Mouse (Mus musculus) forebrain, embryonic 16.5 days (tissue): Measurements from ENCODE around the gene Golga2. TPM values are rescaled to one million over a fixed set of nuclear protein-coding genes. Genes with fewer than 3 reads are reported as not detected.

Experiments used
- ATAC-seq: fragments of 200-750 bp; cut with Nextera tagmentation; 2 replicates; pipeline ENCODE4 v1.8.0; 2017; ENCODE audit warnings: mild to moderate bottlenecking, moderate library complexity
- H3K27ac ChIP-seq: fragments of 300-500 bp; sonication (generic); 2 replicates; pipeline ENCODE4 v1.5.1; 2014; ENCODE audit warnings: low read length, control low read depth
- H3K27me3 ChIP-seq: fragments of 300-500 bp; sonication (generic); replicated peaks from 2 replicates; pipeline ENCODE4 v1.6.1; 2014; ENCODE audit warnings: low read length; ENCODE audit not compliant: control insufficient read depth, insufficient read depth
- H3K36me3 ChIP-seq: fragments of 300-500 bp; sonication (generic); 2 replicates; pipeline ENCODE4 v1.6.1; 2014; ENCODE audit not compliant: control insufficient read depth, insufficient read depth
- H3K4me1 ChIP-seq: fragments of 300-500 bp; sonication (generic); replicated peaks from 2 replicates; pipeline ENCODE4 v1.6.1; 2014; ENCODE audit warnings: low read length; ENCODE audit not compliant: control insufficient read depth, insufficient read depth
- H3K4me2 ChIP-seq: fragments of 300-500 bp; sonication (generic); 2 replicates; pipeline ENCODE4 v1.6.1; 2014; ENCODE audit warnings: mild to moderate bottlenecking, low read length, control low read depth
- H3K4me3 ChIP-seq: fragments of 300-500 bp; sonication (generic); replicated peaks from 2 replicates; pipeline ENCODE4 v1.5.1; 2014; ENCODE audit warnings: mild to moderate bottlenecking, low read length, control low read depth
- H3K9ac ChIP-seq: fragments of 300-500 bp; sonication (generic); replicated peaks from 2 replicates; pipeline ENCODE4 v1.6.1; 2014; ENCODE audit warnings: low read depth, low read length, control low read depth
- H3K9me3 ChIP-seq: fragments of 300-500 bp; sonication (generic); 2 replicates; pipeline ENCODE4 v1.6.1; 2016; ENCODE audit warnings: low read length; ENCODE audit not compliant: control insufficient read depth
- WGBS: fragments of 180-500 bp; shearing (Covaris S2); extraction: QIAGEN DNeasy Blood & Tissue Kit; methylation state at CpG from one replicate; pipeline ENCODE4 v1.1.7; 2014; 5-methylcytosine and 5-hydroxymethylcytosine counted together
- polyA plus RNA-seq: library from polyadenylated mRNA; unstranded; fragments of >200 nt; fragmentation: Nextera tagmentation; extraction: Ambion mirVana; gene quantifications from 2 replicates; pipeline ENCODE4 v1.2.1, GENCODE M21; 2015

Golga2 gene
- polyA plus RNA-seq, 1 experiment from 2014 or later: 29.8 TPM

GRCm38 (mm10) chr2:32312318-32312964, 25.3 kb downstream of the Golga2 start:
- no peaks in the 10 kb centered on the region for H3K27me3 ChIP-seq
- peak overlapping the region; percentile 96 for H3K4me2 ChIP-seq
- peak overlapping the region; percentile 15; the same call in 1 of the 2 replicates for H3K27ac ChIP-seq
- peaks cover 14% of the 10 kb centered on the region for H3K4me1 ChIP-seq
- ATAC-seq: peak; percentile 79
- H3K9me3 ChIP-seq: no peaks in the 10 kb centered on the region
- H3K4me3 ChIP-seq: peak overlapping the region; percentile 54
- WGBS: under 1% methylated on average over 47 of the region's 56 CpGs
- H3K36me3 ChIP-seq: peaks cover 4% of the 10 kb centered on the region
- H3K9ac ChIP-seq: peak overlapping the region; percentile 70

- Histone ChIP-seq H3K36me3 (peaks cover 2% of the 10 kb centered on the region; the same call in 1 of the 2 replicates), H3K9me3 (no peaks in the 10 kb centered on the region), H3K4me1 (peaks cover 18% of the 10 kb centered on the region), H3K27ac (no peak overlapping the region), H3K27me3 (no peaks in the 10 kb centered on the region), H3K4me2 (no peak overlapping the region), H3K9ac (no peak overlapping the region), H3K4me3 (no peak overlapping the region)
- ATAC-seq: no peak
- 94% methylated on average over 14 of the region's 14 CpGs for WGBS
These were observed 27.6 kb downstream of the Golga2 start for GRCm38 (mm10) chr2:32314831-32315230.

- H3K9ac ChIP-seq: no peak overlapping the region
- no peak for ATAC-seq
- H3K4me2 ChIP-seq: no peak overlapping the region
- no peak overlapping the region for H3K4me3 ChIP-seq
- H3K9me3 ChIP-seq: no peaks in the 10 kb centered on the region
- H3K27ac ChIP-seq: no peak overlapping the region
- H3K4me1 ChIP-seq: peaks cover 18% of the 10 kb centered on the region
- no peaks in the 10 kb centered on the region for H3K27me3 ChIP-seq
- 10% methylated on average over 8 of the region's 8 CpGs for WGBS
- H3K36me3 ChIP-seq: 0 out of 2 replicates have a peak, but pooled peaks cover 2% of the 10 kb centered on the region
These were observed 28.6 kb downstream of the Golga2 start for GRCm38 (mm10) chr2:32315751-32316150.

GRCm38 (mm10) chr2:32316887-32317656, 29.9 kb downstream of the Golga2 start:
- H3K9ac ChIP-seq: no peak overlapping the region
- ATAC-seq: no peak
- no peak overlapping the region for H3K4me2 ChIP-seq
- H3K9me3 ChIP-seq: no peaks in the 10 kb centered on the region
- H3K36me3 ChIP-seq: 0 out of 2 replicates have a peak, but pooled peaks cover 2% of the 10 kb centered on the region
- peaks cover 11% of the 10 kb centered on the region for H3K4me1 ChIP-seq
- H3K27me3 ChIP-seq: no peaks in the 10 kb centered on the region
- no peak overlapping the region for H3K27ac ChIP-seq
- no peak overlapping the region for H3K4me3 ChIP-seq
- 73% methylated on average over 20 of the region's 20 CpGs for WGBS

DNA sequence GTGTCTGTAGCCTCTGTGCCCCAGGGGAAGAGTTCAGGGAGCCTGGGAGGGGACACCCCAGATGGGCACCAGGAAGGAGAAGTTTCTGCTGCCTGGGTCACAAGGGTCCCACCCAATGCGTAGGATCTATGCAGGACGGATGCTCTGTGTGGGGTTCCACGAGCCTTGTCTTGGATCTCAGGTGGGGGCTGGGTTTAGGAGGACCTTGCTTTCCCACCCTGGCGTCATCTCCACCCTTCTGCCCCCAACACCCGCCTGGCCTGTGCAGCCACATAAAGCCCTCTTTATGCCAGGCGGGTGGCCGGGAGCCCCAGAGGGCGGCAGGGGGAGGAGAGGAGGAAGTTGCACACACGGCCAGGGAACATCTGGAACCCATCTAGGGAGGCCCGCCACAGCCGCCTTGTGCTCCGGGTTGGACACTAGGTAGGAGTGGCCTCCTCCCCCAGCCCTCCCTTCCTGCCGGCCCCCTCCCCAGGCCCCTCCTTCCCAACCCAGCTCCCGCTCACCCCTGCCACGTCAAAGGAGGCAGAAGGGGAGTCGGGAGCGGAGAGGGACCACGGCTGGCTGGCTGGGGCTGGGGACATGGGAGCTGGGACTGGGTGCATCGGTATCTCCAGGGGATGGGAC, 30.7 kb downstream of the Golga2 start:
- no peaks in the 10 kb centered on the region for H3K9me3 ChIP-seq
- H3K36me3 ChIP-seq: 0 out of 2 replicates have a peak, but pooled peaks cover 2% of the 10 kb centered on the region
- H3K4me2 ChIP-seq: peak overlapping the region; percentile 34
- H3K9ac ChIP-seq: peak overlapping the region; percentile 23; the same call in 1 of the 2 replicates
- ATAC-seq: no peak
- no peaks in the 10 kb centered on the region for H3K27me3 ChIP-seq
- H3K27ac ChIP-seq: no peak overlapping the region
- H3K4me3 ChIP-seq: peak overlapping the region; percentile 9; the same call in 1 of the 2 replicates
- H3K4me1 ChIP-seq: peaks cover 13% of the 10 kb centered on the region
- WGBS: 10% methylated on average over 16 of the region's 19 CpGs

GRCm38 (mm10) chr2:32318709-32319585, 31.8 kb downstream of the Golga2 start:
- Histone ChIP-seq H3K9me3 (no peaks in the 10 kb centered on the region), H3K27ac (no peak overlapping the region), H3K36me3 (0 out of 2 replicates have a peak, but pooled peaks cover 2% of the 10 kb centered on the region), H3K9ac (no peak overlapping the region), H3K27me3 (no peaks in the 10 kb centered on the region), H3K4me3 (no peak overlapping the region), H3K4me1 (peaks cover 17% of the 10 kb centered on the region), H3K4me2 (no peak overlapping the region; the same call in none of the 2 replicates)
- WGBS: 79% methylated on average over 14 of the region's 14 CpGs
- no peak for ATAC-seq

DNA sequence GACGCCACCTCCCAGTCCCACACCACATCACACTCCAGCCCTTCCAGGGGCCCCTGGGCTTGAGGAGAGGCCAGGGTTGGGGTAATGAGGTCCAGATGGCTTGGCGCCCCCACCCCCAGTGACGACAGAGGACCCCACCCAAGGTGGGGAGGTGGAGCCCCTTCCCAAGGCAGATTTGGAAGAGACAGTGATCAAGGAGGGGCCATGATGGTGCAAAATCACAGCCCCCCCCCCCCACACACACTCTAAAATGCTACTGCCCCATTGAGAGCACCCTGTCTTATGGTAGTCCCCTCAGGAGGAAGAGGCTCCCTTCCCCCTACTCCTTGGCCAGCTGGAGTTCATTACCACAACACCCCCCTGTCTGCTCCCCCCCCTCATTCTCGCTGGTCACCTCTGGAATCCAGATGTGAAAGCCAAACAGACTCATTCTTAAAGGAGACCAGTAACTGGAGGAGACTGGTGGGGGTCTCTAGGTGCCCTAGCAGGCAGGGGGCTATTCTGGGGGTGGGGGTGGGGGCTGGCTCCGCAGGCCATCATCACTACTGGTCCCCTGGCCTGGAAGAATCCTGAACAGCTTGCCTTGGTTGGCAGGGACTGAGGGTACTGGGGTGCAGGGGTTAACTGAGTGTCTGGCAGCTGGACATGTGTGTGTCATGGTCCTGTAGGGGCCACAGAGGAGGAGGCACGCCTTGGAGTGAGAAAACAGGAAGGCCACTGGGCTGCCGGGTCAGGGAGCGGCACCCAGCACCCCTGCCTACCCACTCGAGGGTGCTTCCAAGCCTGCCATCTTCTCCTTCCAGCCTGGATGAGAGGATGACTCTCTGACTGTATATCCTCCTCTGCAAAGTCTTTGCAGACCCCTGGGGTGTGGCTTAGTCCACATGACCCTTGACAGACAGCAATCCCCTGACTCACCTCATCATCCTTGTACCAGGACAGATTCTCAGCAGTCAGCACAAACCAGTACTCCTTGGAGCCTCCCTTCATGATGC, 32.7 kb downstream of the Golga2 start:
- Histone ChIP-seq H3K4me3 (no peak overlapping the region), H3K4me2 (no peak overlapping the region), H3K27ac (no peak overlapping the region), H3K9me3 (no peaks in the 10 kb centered on the region), H3K27me3 (no peaks in the 10 kb centered on the region), H3K9ac (no peak overlapping the region), H3K36me3 (0 out of 2 replicates have a peak, but pooled peaks cover 2% of the 10 kb centered on the region), H3K4me1 (peaks cover 17% of the 10 kb centered on the region)
- 71% methylated on average over 9 of the region's 9 CpGs for WGBS
- no peak for ATAC-seq

DNA sequence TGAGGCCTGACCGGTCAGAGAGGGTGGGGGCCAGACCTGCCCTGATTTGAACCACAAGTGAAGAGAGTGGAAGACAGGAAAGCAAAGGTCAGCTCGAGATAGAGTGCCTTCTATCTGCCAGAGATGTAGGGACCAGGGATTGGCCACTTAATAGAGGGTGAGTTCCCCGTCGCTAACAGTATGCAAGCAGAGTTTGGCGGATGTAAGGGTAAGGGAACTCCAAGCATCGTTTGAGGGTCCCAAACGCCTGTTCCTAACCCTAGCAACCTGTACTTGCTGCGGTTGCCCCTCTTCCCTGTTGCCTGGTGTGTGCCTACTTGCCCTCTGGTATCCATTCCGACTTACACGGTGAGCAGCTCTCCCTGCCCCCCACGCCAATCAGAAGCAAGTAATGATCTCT, 33.5 kb downstream of the Golga2 start:
- no peaks in the 10 kb centered on the region for H3K9me3 ChIP-seq
- no peaks in the 10 kb centered on the region for H3K36me3 ChIP-seq
- no peak overlapping the region for H3K4me3 ChIP-seq
- no peak overlapping the region for H3K4me2 ChIP-seq
- no peak overlapping the region for H3K9ac ChIP-seq
- WGBS: 76% methylated on average over 11 of the region's 11 CpGs
- H3K27me3 ChIP-seq: no peaks in the 10 kb centered on the region
- no peak overlapping the region for H3K27ac ChIP-seq
- no peak for ATAC-seq
- H3K4me1 ChIP-seq: peaks cover 17% of the 10 kb centered on the region
